In genomic region chr4:95005251-95005830, GRCm38 (mm10) we compare ENCODE assay signal across 16 mouse cellular contexts.
"Had no signal": no experiment of that assay in that cellular context is flagged by ENCODE, and none has a peak within 500 bp of the region (broad histone marks: within the 10 kb centered on the region; RNA-seq: fewer than 3 reads in every experiment).

No protein-coding gene starts in this region.

- H3K36me3 ChIP-seq: limb, embryonic 10.5 days; lung, embryonic 15.5 days; midbrain, embryonic 15.5 days; neural tube, embryonic 13.5 days had no signal

- H3K27me3 ChIP-seq: lung, embryonic 15.5 days; megakaryocyte, embryonic 14.5 days; midbrain, embryonic 15.5 days; neural tube, embryonic 13.5 days had no signal

- H3K27ac ChIP-seq: layer of hippocampus, adult 2 months; limb, embryonic 10.5 days; lung, embryonic 15.5 days; macrophage; midbrain, embryonic 15.5 days; neural tube, embryonic 13.5 days had no signal

- H3K9me3 ChIP-seq: limb, embryonic 10.5 days; lung, embryonic 15.5 days; megakaryocyte, embryonic 14.5 days; midbrain, embryonic 15.5 days; neural tube, embryonic 13.5 days had no signal

- H3K4me1 ChIP-seq: limb, embryonic 10.5 days; midbrain, embryonic 15.5 days; neural tube, embryonic 13.5 days had no signal

- ATAC-seq: midbrain, embryonic 15.5 days had no signal

- H3K9ac ChIP-seq: lung, embryonic 15.5 days; midbrain, embryonic 15.5 days; neural tube, embryonic 13.5 days had no signal

- DNase-seq: kidney, adult 18-20 months; kidney, postnatal 10 days; kidney, postnatal 4 days; lung, postnatal 14 days; right cerebral cortex, adult 18-20 months; right cerebral cortex, postnatal 25 days; thymus, adult 2 months; thymus, postnatal 25 days had no signal

- H3K4me3 ChIP-seq: layer of hippocampus, adult 2 months; limb, embryonic 10.5 days; lung, embryonic 15.5 days; megakaryocyte, embryonic 14.5 days; midbrain, embryonic 15.5 days; neural tube, embryonic 13.5 days had no signal

- H3K4me2 ChIP-seq: lung, embryonic 15.5 days; midbrain, embryonic 11.5 days; midbrain, embryonic 15.5 days; neural tube, embryonic 13.5 days had no signal
